8 mouse cellular contexts compared by ENCODE assay signal in genomic region chr11:103192956-103193824, GRCm38 (mm10). TPM values are rescaled to one million over a fixed set of nuclear protein-coding genes. Genes with fewer than 3 reads are reported as not detected.
DNase-seq lines count a peak whose midpoint lies in the region; ATAC-seq and TF ChIP-seq lines count a peak whose summit lies in the region.

No protein-coding gene starts in this region.

- TF ChIP-seq CTCF in lung, adult 2 months (IDR thresholded peaks at IDR 0.05; ENCODE audit: insufficient read depth, low read length) = no peak

- 5% methylated on average over 44 of the region's 44 CpGs for WGBS in lung, embryonic 15.5 days
- WGBS in lung, adult 2 months = 25% methylated on average over 42 of the region's 44 CpGs
- 6% methylated on average over 44 of the region's 44 CpGs for WGBS in hindbrain, embryonic 10.5 days
- WGBS in limb, embryonic 14.5 days = 7% methylated on average over 41 of the region's 44 CpGs

- H3K4me2 ChIP-seq in lung, embryonic 15.5 days = peak overlapping the region; percentile 49
- H3K4me2 ChIP-seq in limb, embryonic 14.5 days (replicated peaks; ENCODE audit: low read depth, low read length, severe bottlenecking) = peak overlapping the region; percentile 50

- no peak overlapping the region for H3K27ac ChIP-seq in lung, embryonic 15.5 days
- no peak overlapping the region for H3K27ac ChIP-seq in hindbrain, embryonic 10.5 days
- H3K27ac ChIP-seq in limb, embryonic 14.5 days (replicated peaks; ENCODE audit: low read depth, low read length) = no peak overlapping the region

- H3K4me1 ChIP-seq in lung, embryonic 15.5 days = peaks cover 8% of the 10 kb centered on the region
- H3K4me1 ChIP-seq in lung, adult 2 months (ENCODE audit: control insufficient read depth, insufficient read depth, low read length) = no peaks in the 10 kb centered on the region
- peaks cover 21% of the 10 kb centered on the region for H3K4me1 ChIP-seq in hindbrain, embryonic 10.5 days (replicated peaks)
- no peaks in the 10 kb centered on the region for H3K4me1 ChIP-seq in limb, embryonic 14.5 days (ENCODE audit: control insufficient read depth, insufficient read depth, low read length)

- no peaks in the 10 kb centered on the region for H3K9me3 ChIP-seq in lung, embryonic 15.5 days
- no peaks in the 10 kb centered on the region for H3K9me3 ChIP-seq in hindbrain, embryonic 10.5 days
- H3K9me3 ChIP-seq in limb, embryonic 14.5 days (ENCODE audit: control insufficient read depth, low read length) = no peaks in the 10 kb centered on the region

- H3K27me3 ChIP-seq in lung, embryonic 15.5 days = peaks cover 87% of the 10 kb centered on the region
- H3K27me3 ChIP-seq in hindbrain, embryonic 10.5 days (ENCODE audit: insufficient read depth, poor library complexity, severe bottlenecking) = peaks cover 90% of the 10 kb centered on the region
- peaks cover 71% of the 10 kb centered on the region for H3K27me3 ChIP-seq in limb, embryonic 14.5 days (ENCODE audit: control insufficient read depth, insufficient read depth, low read length)

- ATAC-seq in lung, embryonic 15.5 days (ENCODE audit: borderline replicate concordance, extremely low read depth, low FRiP score, low TSS enrichment) = 0 out of 2 replicates have a peak, but pooled peaks have one; percentile 19
- no peak for ATAC-seq in limb, embryonic 14.5 days (ENCODE audit: low FRiP score, low read depth)

- DNase-seq in lung, adult 2 months = no peak
- peak; percentile 78 to 82 for DNase-seq in cerebellum, postnatal 36 days
- peak; percentile 35 for DNase-seq in hindbrain, embryonic 10.5 days (ENCODE audit: low spot score)
- no peak for DNase-seq in limb, embryonic 14.5 days (ENCODE audit: low spot score)
- DNase-seq in right cerebral cortex, postnatal 25 days = peak; percentile 84
- no peak for DNase-seq in spleen, postnatal 36 days (ENCODE audit: low spot score in 2 of 2)
- DNase-seq in adrenal gland, postnatal 10 days = no peak

- H3K36me3 ChIP-seq in lung, embryonic 15.5 days = no peaks in the 10 kb centered on the region
- no peaks in the 10 kb centered on the region for H3K36me3 ChIP-seq in hindbrain, embryonic 10.5 days
- H3K36me3 ChIP-seq in limb, embryonic 14.5 days (ENCODE audit: control insufficient read depth, insufficient read depth, low read length) = no peaks in the 10 kb centered on the region

- H3K4me3 ChIP-seq in lung, embryonic 15.5 days = peak overlapping the region; percentile 23
- H3K4me3 ChIP-seq in lung, adult 2 months (replicated peaks; ENCODE audit: extremely low read depth, low read depth, low read length) = no peak overlapping the region
- peak overlapping the region; percentile 43 for H3K4me3 ChIP-seq in hindbrain, embryonic 10.5 days
- H3K4me3 ChIP-seq in limb, embryonic 14.5 days (replicated peaks; ENCODE audit: low read length) = peak overlapping the region; percentile 28

- H3K9ac ChIP-seq in lung, embryonic 15.5 days = no peak overlapping the region
- H3K9ac ChIP-seq in limb, embryonic 14.5 days (ENCODE audit: low read depth, low read length, severe bottlenecking) = peak overlapping the region; percentile 38; the same call in 1 of the 2 replicates

- no peak for TF ChIP-seq POLR2A in lung, adult 2 months (IDR thresholded peaks at IDR 0.05; ENCODE audit: borderline replicate concordance, extremely low read depth, low read depth, low read length)
- no peak for TF ChIP-seq POLR2A in limb, embryonic 14.5 days (IDR thresholded peaks at IDR 0.05; ENCODE audit: borderline replicate concordance, extremely low read depth, insufficient read depth, insufficient read length)

RNA-seq across cellular contexts. Expression of gene 1700023F06Rik, which starts 15.2 kb away (rescaled TPM):
- polyA plus RNA-seq in lung, embryonic 15.5 days (2015; fragmentation: Nextera tagmentation; extraction: Ambion mirVana) = 0.87 and 1.1 TPM in 2 replicates
- polyA plus RNA-seq in lung, adult 2 months (2012; rRNA removed) = 0.41 and 0.50 TPM in 2 replicates
- polyA plus RNA-seq in hindbrain, embryonic 10.5 days (2016; fragmentation: Nextera tagmentation; extraction: Ambion mirVana) = 0.24 and 0.27 TPM in 2 replicates
- polyA plus RNA-seq in limb, embryonic 14.5 days (2012; rRNA removed) = 0.56 and 0.57 TPM in 2 replicates
- polyA plus RNA-seq in limb, embryonic 14.5 days (2014; fragmentation: Nextera tagmentation; extraction: Ambion mirVana) = 0.88 and 1.5 TPM in 2 replicates
- under 1 TPM in 1 of 2 experiments, not detected in 1; 0.27 TPM for total RNA-seq in adrenal gland, postnatal 10 days (2021)

RNA-seq across cellular contexts. Expression of gene Fmnl1, which starts 22.3 kb away (rescaled TPM):
- 2.7 and 3.7 TPM in 2 replicates for polyA plus RNA-seq in lung, embryonic 15.5 days (2015; fragmentation: Nextera tagmentation; extraction: Ambion mirVana)
- polyA plus RNA-seq in lung, adult 2 months (2012; rRNA removed) = 26.4 and 31.7 TPM in 2 replicates
- 0.72 and 1.5 TPM in 2 replicates for polyA plus RNA-seq in hindbrain, embryonic 10.5 days (2016; fragmentation: Nextera tagmentation; extraction: Ambion mirVana)
- polyA plus RNA-seq in limb, embryonic 14.5 days (2012; rRNA removed) = 3.7 and 3.8 TPM in 2 replicates
- polyA plus RNA-seq in limb, embryonic 14.5 days (2014; fragmentation: Nextera tagmentation; extraction: Ambion mirVana) = 2.5 and 2.6 TPM in 2 replicates
- 10 to 100 TPM; 17.7 to 20.5 TPM for total RNA-seq in adrenal gland, postnatal 10 days (2021)

RNA-seq across cellular contexts. Expression of gene Spata32, which starts 25.0 kb away (rescaled TPM):
- not detected in 2 replicates for polyA plus RNA-seq in lung, embryonic 15.5 days (2015; fragmentation: Nextera tagmentation; extraction: Ambion mirVana)
- not detected in 2 replicates for polyA plus RNA-seq in lung, adult 2 months (2012; rRNA removed)
- not detected in 2 replicates for polyA plus RNA-seq in hindbrain, embryonic 10.5 days (2016; fragmentation: Nextera tagmentation; extraction: Ambion mirVana)
- polyA plus RNA-seq in limb, embryonic 14.5 days (2012; rRNA removed) = not detected in 2 replicates
- not detected in 2 replicates for polyA plus RNA-seq in limb, embryonic 14.5 days (2014; fragmentation: Nextera tagmentation; extraction: Ambion mirVana)
- not detected for total RNA-seq in adrenal gland, postnatal 10 days (2021)

Comparison
In these comparisons a context has a peak if more than half of its experiments do, and no peak if none do; other contexts are left out.
1. DNase-seq: peak in cerebellum, postnatal 36 days (2 of 2), hindbrain, embryonic 10.5 days (single experiment) and right cerebral cortex, postnatal 25 days (single experiment); none in lung, adult 2 months (single experiment), limb, embryonic 14.5 days (single experiment), spleen, postnatal 36 days (0 of 2) and adrenal gland, postnatal 10 days (single experiment).